Mouse (Mus musculus) kidney, postnatal 0 days (tissue): ENCODE measurements around the gene Prdm15. TPM values are rescaled to one million over a fixed set of nuclear protein-coding genes. Genes with fewer than 3 reads are reported as not detected.
A peak's percentile ranks its signal among the peaks of the same experiment; 100 is the strongest.

Source experiments
- ATAC-seq: fragments of 200-750 bp; cut with Nextera tagmentation; replicated peaks from 2 replicates; pipeline ENCODE4 v1.8.0; 2017; ENCODE audit warnings: low read depth, moderate number of reproducible peaks, moderate TSS enrichment, moderate library complexity; ENCODE audit not compliant: low FRiP score
- DNase-seq: peaks from one replicate; pipeline ENCODE4 v3.0.0-alpha.2; 2016; ENCODE audit warnings: low spot score
- H3K27ac ChIP-seq: fragments of 300-500 bp; sonication (generic); 2 replicates; pipeline ENCODE4 v1.5.1; 2014; ENCODE audit warnings: mild to moderate bottlenecking
- H3K27me3 ChIP-seq: fragments of 300-500 bp; sonication (generic); 2 replicates; pipeline ENCODE4 v1.6.1; 2014; ENCODE audit warnings: low read length, mixed read lengths; ENCODE audit not compliant: insufficient read depth
- H3K36me3 ChIP-seq: fragments of 300-500 bp; sonication (generic); 2 replicates; pipeline ENCODE4 v1.6.1; 2014; ENCODE audit warnings: low read length, mixed read lengths; ENCODE audit not compliant: insufficient read depth
- H3K4me1 ChIP-seq: fragments of 300-500 bp; sonication (generic); replicated peaks from 2 replicates; pipeline ENCODE4 v1.6.1; 2014; ENCODE audit warnings: antibody characterized with exemption, low read length, mixed read lengths; ENCODE audit not compliant: insufficient read depth
- H3K4me2 ChIP-seq: fragments of 300-500 bp; sonication (generic); 2 replicates; pipeline ENCODE4 v1.6.1; 2014; ENCODE audit warnings: mild to moderate bottlenecking, low read length, moderate library complexity, mixed read lengths
- H3K4me3 ChIP-seq: fragments of 300-500 bp; sonication (generic); replicated peaks from 2 replicates; pipeline ENCODE4 v1.5.1; 2014; ENCODE audit warnings: low read depth, low read length
- H3K9ac ChIP-seq: fragments of 300-500 bp; sonication (generic); 2 replicates; pipeline ENCODE4 v1.6.1; 2014; ENCODE audit warnings: low read depth, low read length
- H3K9me3 ChIP-seq: fragments of 300-500 bp; sonication (generic); replicated peaks from 2 replicates; pipeline ENCODE4 v1.6.1; 2016; ENCODE audit warnings: low read length, inconsistent platforms, mixed read lengths
- CTCF ChIP-seq: IDR thresholded peaks from 2 replicates; pipeline ENCODE4 v1.5.1; 2016; ENCODE audit warnings: antibody characterized with exemption, low read depth, mild to moderate bottlenecking, moderate library complexity
- WGBS: fragments of 180-500 bp; shearing (Covaris S2); extraction: QIAGEN DNeasy Blood & Tissue Kit; methylation state at CpG from one replicate; pipeline ENCODE4 v1.1.7; 2014; 5-methylcytosine and 5-hydroxymethylcytosine counted together
- polyA plus RNA-seq: library from polyadenylated mRNA; unstranded; fragments of >200 nt; fragmentation: Nextera tagmentation; extraction: Ambion mirVana; gene quantifications from 2 replicates; pipeline ENCODE4 v1.2.1, GENCODE M21; 2015

Prdm15 gene
- polyA plus RNA-seq, 1 experiment from 2014 or later, result 4.3 TPM

DNA sequence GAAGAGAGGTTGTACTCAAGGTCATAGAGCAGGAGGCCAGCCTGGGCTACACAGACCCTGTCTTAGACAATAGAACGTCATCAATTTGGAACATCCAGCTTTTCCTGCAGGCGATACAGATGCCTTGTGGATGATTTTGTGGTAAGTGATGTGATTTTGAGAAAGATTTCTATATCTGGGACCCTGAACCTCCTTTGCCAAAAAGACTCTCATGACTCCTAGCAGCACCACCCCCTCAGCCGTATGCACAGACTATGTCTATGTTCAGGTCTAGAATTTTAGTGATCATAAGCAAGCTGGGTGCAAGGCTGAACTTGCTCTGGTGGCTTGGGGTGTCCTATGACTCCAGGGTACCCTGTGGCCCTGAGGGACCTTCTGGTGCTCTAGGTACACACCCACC, 46.0 kb downstream of the Prdm15 start:
- ATAC-seq (no peak), DNase-seq (no peak)
- no peak overlapping the region for H3K9ac ChIP-seq
- H3K4me3 ChIP-seq, result no peak overlapping the region
- no peaks in the 10 kb centered on the region for H3K27me3 ChIP-seq
- H3K9me3 ChIP-seq, result no peaks in the 10 kb centered on the region
- H3K4me1 ChIP-seq, result no peaks in the 10 kb centered on the region
- WGBS, result 94% methylated on average over 3 of the region's 3 CpGs
- TF ChIP-seq CTCF, result no peak
- no peak overlapping the region for H3K4me2 ChIP-seq
- peaks cover 50% of the 10 kb centered on the region for H3K36me3 ChIP-seq
- H3K27ac ChIP-seq, result no peak overlapping the region

DNA sequence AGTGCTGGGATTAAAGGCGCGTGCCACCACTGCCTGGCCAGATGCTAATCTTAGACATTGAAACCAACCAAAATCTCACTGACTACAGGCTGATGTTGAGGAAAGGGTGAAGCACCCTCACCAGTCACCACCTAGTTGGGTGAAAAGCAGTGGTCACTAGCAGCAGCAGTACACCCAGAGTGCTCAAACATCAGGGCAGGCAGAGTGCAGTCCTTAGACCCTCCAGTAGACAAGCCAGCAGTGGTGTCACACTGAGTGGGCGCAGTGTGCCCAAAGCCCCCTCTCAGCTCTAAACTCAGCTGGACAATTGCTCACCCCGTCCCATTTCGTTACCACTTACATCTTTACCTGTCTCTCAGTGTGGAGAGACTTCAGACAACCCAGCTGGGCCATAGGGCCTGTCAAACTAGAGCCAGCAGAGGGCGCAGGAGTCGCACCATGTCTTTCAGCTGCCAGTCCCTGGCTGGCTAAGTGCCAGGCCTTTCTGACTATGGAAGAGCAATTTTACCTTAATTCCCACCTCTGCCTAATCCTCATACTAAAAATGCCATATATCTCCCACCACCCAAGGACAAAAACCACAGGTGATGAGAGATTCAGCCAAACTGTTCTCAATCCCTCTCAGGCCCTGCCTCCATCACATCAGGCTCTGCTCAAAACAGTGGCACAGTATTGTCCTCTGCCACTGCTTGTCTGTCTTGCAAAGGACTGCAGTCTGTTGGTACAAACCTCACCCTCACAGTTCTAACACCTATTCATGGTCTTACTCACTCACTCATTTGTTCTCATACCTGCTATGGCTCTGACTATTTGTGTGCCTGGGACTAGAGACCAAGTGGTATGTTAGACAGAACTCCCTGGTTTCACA, 46.7 kb downstream of the Prdm15 start:
- DNase-seq, result peak; percentile 76
- 78% methylated on average over 7 of the region's 7 CpGs for WGBS
- peak; percentile 84 for TF ChIP-seq CTCF
- peaks cover 49% of the 10 kb centered on the region for H3K36me3 ChIP-seq
- no peaks in the 10 kb centered on the region for H3K27me3 ChIP-seq
- no peak overlapping the region for H3K9ac ChIP-seq
- H3K27ac ChIP-seq, result no peak overlapping the region
- H3K9me3 ChIP-seq, result no peaks in the 10 kb centered on the region
- H3K4me1 ChIP-seq, result no peaks in the 10 kb centered on the region
- H3K4me2 ChIP-seq, result no peak overlapping the region
- H3K4me3 ChIP-seq, result no peak overlapping the region
- peak; percentile 61; the same call in 1 of the 2 replicates for ATAC-seq

DNA sequence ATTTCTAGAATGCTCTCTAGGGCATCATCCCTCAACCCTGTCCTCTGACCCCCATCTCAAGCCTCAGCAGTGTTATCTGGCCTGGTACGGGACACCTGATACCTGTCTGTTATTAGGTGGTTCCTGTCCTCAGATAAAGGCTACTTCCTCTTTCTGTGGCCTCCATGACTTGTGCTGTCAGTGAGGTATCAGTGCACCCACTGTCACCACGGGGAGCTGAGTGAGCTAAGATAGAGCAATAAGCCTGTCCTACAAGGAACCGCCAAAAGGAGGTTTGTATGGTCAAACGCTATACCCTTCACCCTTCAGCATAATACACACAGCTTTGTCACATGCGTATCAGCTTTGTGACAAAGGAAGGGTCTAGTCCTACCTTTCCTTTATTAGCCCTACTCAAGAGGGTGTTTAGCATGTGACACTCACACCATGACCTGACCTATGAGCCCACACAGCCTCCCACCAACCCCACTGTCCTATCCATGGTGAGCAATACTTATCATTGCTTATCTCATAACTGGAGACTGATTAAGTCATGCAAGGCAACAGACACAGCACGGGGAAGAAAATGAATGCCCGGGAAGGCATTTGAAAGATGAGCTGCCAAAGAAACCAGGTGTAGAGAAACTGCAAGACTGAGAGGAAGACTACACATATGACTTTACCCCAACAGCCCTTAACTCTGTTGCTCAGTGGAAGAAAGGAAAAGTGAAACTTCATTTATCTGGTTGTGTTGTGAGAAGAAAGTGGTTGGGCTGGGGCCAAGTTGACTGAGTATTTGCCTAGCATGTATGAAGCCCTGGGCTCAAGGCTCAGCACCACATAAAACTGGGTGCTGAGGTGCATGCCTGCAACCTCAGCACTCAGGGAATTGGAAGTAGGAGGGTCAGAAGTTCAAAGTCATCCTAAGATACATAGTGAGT, 53.4 kb downstream of the Prdm15 start:
- H3K9me3 ChIP-seq, result no peaks in the 10 kb centered on the region
- 93% methylated on average over 7 of the region's 7 CpGs for WGBS
- no peak for DNase-seq
- ATAC-seq, result no peak
- H3K4me3 ChIP-seq, result no peak overlapping the region
- no peak overlapping the region for H3K9ac ChIP-seq
- no peaks in the 10 kb centered on the region for H3K27me3 ChIP-seq
- peaks cover 48% of the 10 kb centered on the region for H3K36me3 ChIP-seq
- H3K4me1 ChIP-seq, result no peaks in the 10 kb centered on the region
- no peak overlapping the region for H3K27ac ChIP-seq
- no peak overlapping the region for H3K4me2 ChIP-seq
- TF ChIP-seq CTCF, result no peak

DNA sequence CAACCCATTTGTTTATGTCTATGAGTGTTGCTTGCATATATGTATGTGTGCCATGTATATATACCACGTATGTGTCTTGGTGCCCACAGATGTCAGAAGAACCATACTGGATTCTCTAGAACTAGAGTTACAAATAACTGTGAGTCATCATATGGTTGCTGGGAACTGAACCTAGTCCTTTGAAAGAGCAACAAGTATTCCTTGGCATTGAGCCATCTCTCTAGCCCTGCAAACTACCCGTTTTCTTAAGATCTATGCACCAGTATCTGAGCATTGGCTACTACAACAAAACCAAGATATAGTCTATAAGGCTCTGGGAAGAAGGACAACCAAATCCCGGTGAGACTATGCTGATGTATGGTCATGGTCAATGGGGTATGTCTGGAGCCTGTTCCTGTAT, 54.4 kb downstream of the Prdm15 start:
- Histone ChIP-seq H3K4me3 (no peak overlapping the region), H3K27me3 (no peaks in the 10 kb centered on the region), H3K9ac (no peak overlapping the region), H3K4me1 (no peaks in the 10 kb centered on the region), H3K36me3 (peaks cover 50% of the 10 kb centered on the region), H3K9me3 (no peaks in the 10 kb centered on the region), H3K4me2 (no peak overlapping the region), H3K27ac (no peak overlapping the region)
- no peak for TF ChIP-seq CTCF
- ATAC-seq, result no peak
- no peak for DNase-seq
- 88% methylated on average over 3 of the region's 3 CpGs for WGBS

DNA sequence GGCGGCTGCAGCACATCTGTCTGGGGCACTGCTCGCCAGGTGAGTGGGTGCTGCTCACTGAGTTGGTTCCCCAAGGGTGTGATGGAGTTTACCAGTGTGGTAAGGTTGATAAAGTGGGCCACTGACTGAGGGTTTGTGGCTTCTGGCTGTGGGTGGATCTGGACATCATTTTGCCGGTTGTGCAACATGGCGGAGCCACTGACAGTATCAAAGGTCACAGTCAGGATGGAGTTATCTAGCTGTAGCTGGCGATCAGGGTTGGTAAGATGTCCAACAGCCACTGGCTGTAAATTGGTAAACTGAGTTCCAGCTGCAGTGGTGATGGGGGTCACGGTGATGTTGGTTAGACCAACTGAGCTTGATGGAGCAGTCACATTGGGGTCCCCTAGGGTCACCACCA, 57.4 kb downstream of the Prdm15 start:
- Histone ChIP-seq H3K9me3 (no peaks in the 10 kb centered on the region), H3K4me3 (no peak overlapping the region), H3K9ac (no peak overlapping the region), H3K4me2 (no peak overlapping the region), H3K36me3 (peaks cover 42% of the 10 kb centered on the region), H3K27ac (no peak overlapping the region), H3K4me1 (no peaks in the 10 kb centered on the region), H3K27me3 (no peaks in the 10 kb centered on the region)
- DNase-seq (no peak), ATAC-seq (no peak)
- WGBS, result 95% methylated on average over 6 of the region's 6 CpGs
- TF ChIP-seq CTCF, result no peak

DNA sequence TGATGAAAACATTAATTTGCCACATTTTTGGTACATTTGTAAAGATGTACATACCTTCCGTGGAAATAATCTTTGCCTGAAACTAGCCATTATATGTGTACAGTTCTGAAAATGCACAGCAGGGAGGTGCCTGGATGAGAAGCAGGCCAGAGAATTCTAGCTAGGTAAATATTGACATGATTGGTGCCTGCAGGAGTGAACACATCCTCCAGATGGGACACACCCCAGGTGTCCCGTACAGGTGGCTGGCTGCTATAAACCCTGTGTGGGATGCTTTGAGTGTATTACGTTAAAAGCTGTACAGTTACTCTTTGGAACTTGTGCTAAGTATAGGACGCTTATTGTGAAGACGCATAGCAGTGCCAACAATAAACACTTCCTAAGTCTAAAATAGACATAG, 68.6 kb downstream of the Prdm15 start:
- H3K36me3 ChIP-seq, result no peaks in the 10 kb centered on the region
- no peak for TF ChIP-seq CTCF
- no peak overlapping the region for H3K4me2 ChIP-seq
- no peak for ATAC-seq
- no peak overlapping the region for H3K9ac ChIP-seq
- H3K4me3 ChIP-seq, result no peak overlapping the region
- H3K27me3 ChIP-seq, result no peaks in the 10 kb centered on the region
- H3K27ac ChIP-seq, result no peak overlapping the region
- H3K9me3 ChIP-seq, result no peaks in the 10 kb centered on the region
- 86% methylated on average over 5 of the region's 5 CpGs for WGBS
- no peaks in the 10 kb centered on the region for H3K4me1 ChIP-seq
- DNase-seq, result no peak
